Mouse (Mus musculus) megakaryocyte, adult 5-6 weeks (primary cell): ENCODE measurements around the gene Accsl. TPM values are rescaled to one million over a fixed set of nuclear protein-coding genes. Genes with fewer than 3 reads are reported as not detected.

Experiments used
- ATAC-seq: 2 replicates; pipeline ENCODE4 v1.8.0; 2016; ENCODE audit warnings: mild to moderate bottlenecking, inconsistent platforms; ENCODE audit not compliant: poor library complexity, severe bottlenecking
- total RNA-seq, 2 experiments: library from RNA; stranded (forward) in 1 of 2; stranded (reverse) in 1 of 2; fragments of 153-499, 151-499 nt in 1 of 2; fragments of 221-1000, 200-1000 nt in 1 of 2; gene quantifications; 2 replicates each; pipeline versions ENCODE4 v1.2.3 to v1.2.4; 2015 to 2017

The Accsl gene
- total RNA-seq, 2 experiments from 2014 or later, result not detected

DNA sequence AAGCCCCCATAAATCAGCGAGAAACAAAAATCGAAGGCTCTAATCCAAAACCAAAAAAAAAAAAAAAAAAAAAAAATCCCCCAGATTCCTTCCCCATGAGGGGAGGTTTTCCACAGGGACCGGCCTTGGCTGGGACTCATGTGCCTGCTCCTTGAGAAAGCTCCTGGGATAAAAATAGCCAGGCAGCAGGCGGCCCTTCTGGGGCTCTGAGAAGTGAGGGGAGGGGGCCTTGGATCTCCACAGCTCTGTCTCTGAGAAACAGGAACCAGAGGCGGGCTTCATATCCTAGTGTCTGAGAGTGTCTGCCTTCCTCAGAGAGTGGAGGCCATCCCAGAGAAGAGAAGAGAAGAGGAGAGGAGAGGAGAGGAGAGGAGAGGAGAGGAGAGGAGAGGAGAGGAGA lies 8.0 kb upstream of the Accsl start:
- no peak for ATAC-seq

DNA sequence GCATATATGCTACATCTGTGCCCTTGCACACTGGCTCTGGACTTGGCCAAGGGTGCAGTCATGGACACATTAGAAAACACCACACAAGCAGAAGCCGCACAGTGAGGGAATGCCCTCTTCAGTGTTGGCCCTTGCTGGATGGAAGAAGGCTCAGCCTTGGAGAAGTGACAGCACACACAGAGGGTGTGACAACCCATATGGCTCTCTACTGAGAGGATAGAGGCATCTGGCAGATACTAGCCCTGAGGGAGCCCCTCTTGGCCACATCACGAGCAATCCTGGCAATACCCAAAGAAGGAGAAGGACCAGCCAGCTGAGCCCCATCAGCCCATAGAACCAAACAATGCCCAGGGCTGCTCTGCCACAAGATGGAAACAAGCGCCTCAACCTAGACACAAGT lies 5.6 kb upstream of the Accsl start:
- ATAC-seq, result no peak

DNA sequence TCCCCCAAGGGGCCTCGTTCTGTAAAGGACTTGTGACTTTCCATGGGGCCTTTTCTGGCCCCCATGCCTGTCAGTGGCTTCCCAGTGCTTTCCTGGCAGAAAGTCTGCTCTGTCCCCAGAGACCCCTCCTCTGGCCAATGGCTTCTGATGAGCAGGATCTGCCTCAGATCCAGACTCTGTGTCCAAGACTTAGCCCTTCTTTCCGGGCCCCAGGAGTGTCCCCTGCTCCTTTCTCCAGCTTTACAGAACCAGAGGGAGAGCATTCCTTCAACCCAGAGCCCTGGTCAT lies 5.2 kb upstream of the Accsl start:
- ATAC-seq, result no peak

DNA sequence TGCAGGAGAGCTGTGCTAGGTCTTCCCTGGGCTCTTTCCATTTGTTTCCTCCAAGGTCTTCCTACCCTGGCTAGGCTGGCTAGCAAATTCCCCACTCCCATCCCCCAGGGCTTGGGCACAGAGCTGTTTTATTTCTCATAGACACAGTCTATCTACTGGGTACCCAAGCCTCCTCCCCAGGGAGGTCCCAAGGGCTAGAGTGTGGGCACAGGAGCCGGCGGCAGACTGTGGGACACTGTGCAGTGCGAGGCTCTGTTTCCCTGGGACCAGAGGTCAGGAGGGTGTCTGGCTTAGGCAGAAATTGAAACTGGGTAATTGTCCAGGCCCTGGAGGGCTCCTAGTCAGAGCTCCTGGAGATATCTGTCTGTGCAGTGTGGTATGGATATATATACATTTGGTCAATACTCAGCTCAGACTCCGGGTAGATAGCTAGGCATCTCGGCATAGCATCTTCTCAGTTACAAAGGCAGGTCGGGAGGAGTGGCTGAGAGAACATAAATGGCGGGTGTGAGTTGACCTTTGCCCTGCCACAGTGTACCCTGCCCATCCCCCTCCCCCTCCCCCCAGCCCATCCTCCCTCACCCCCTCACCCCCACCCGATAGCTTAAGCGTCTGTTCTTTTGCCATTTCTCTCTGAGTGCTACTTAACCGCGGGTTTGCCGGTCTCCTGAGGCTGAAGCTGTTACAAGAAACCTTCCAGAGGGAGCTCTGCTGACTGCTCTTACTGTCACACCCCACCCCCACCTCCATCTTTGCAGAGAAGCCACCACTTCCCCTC lies 4.7 kb upstream of the Accsl start:
- ATAC-seq, result no peak

DNA sequence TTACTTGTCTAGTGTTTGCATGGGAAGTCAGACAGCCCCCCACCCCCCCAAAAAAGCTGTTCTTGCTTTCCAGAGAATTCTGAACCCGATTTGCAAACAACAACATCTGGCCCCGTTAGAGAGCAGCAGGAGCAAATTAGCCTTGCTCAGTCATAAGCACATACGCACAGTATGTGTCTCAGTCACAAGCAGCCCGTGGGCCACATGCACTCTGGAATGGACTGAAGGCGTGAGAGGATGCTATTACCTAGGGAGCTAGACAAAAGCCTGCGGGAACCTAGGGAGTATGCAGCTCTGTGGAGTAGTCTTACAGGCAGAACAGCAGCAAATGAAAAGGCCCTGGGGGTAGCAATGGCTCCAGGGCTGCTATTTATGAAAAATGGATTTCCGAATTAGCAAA lies 3.3 kb upstream of the Accsl start:
- ATAC-seq, result no peak

DNA sequence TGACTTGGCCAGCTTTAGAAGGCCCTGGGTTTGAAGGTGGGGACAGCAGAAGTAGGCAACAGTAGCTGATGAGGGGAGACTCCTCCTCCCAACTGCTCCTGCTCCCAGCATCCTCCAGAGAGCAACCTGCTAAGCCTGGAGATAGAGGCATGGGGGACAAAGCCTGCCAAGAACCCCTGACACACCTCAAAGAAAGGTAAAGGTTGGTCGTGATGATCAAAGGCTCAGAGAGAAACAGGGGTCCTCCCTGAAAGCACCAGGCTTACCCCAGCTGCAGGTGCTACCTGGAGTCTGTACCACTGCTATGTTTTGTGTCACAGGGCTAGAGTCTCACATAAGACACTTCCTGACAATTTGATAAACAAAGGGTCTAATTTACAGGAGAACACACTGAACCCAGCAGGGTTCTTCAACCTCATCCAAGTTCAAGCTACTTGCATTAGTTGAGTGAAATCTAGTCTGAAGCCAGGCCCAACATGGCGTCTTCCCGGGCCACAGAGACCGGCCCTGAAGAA lies 2.5 kb upstream of the Accsl start:
- ATAC-seq, result no peak

GRCm38 (mm10) chr2:93870842-93871241 lies 1.9 kb upstream of the Accsl start:
- ATAC-seq, result peak; percentile 61

DNA sequence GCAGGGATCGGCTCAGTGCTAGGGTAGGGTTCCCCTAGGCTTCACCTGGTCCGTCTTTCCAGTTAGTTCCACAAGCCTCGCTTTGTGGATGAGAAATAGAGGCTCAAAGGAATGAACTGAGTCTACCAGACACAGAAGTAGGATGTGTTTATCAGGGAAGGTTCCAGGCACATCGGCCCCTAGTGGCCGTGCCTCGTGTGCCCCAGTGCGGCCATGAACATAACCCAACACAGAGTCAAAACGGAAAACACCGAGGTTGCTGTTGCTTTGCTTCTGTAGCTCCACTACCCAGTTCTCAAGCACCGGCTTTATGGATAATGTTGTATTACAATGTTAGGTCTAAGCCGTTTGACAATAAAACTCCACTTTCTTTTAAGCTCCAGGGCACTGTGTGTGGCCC lies 391 bp downstream of the Accsl start:
- ATAC-seq, result no peak

DNA sequence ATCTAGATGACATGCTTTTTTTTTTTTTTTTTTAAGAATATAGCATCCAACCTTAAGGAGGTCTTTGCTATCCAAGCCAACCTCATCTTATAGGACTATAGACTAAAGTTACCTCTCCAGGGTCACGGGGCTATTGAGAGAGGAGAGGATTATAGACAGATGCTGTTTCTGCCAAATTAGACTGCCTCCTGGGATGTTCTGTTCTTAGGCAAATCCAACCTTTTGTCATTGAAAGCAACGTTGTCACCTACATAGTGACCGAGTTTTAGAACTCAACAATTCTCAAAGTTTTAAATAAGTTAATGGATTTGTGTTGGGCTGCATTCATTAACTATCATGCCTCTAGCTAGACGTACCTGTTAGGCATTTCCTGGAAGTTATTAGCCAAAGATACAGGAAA lies 5.7 kb downstream of the Accsl start:
- ATAC-seq, result no peak

- no peak for ATAC-seq
Observed at GRCm38 (mm10) chr2:93858845-93859244, 10.1 kb downstream of the Accsl start.

GRCm38 (mm10) chr2:93851303-93851702 lies 17.7 kb downstream of the Accsl start:
- ATAC-seq, result no peak

DNA sequence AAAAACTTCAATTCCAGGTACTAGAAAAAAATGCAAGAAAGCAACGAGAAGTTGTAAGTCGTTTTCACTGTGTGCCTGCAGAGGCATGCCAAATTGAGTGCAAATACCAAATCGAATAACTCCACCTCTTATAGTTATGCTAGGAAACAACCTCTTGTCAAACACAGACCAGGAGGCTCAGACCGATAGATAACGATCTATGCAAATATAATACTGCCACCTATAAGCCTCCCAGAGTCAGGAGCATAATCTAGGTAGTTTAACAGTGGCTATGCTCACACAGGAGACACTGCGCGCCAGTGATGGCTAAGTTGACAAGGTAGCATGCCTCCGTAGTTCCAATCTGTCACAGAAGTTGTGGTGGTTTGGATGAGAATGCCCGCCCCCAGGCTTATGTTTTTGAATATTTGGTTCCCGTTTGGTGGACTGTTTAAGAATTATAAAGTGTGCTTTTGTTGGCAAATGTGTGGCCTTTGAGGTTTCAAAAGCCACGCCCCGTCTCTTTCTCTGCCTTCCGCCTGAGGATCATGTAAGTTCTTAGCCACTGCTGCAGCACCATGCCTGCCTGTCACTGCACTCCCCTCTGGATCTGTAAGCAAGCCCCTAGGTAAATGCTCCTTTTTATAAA lies 18.5 kb downstream of the Accsl start:
- ATAC-seq, result peak; percentile 37

DNA sequence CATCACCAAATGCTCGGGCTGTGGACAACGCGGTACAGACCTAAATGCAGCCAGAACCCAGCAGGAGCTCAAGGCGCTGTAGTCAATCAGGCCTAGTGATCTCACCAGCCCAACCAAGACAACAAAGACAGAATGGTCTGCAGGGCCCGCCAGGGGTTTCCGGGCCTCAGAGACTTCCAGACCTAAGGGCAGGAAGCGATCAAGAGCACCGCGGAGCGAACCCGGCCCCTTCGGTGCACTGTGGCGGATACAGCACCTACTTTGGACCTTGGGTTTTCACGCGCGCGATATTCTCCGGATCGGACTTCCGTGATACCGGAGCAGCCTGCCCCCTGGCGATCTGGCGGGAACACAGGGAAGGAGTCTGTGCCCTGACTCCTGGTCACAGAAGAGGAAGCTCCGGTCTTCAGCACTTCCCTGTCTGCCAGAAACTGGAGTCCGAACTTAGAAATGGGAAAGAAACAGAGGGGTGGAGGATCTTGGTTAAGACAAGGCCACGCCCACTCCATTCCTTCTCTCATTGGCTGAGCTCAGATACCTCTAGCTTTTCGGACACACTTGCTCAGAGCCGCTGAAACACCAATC lies 19.4 kb downstream of the Accsl start, which contains the start of gene Accs:
Gene Accs (minus strand): TSS at position 439 of the 585 bp plus-strand sequence.
- ATAC-seq, result peak; percentile 91

GRCm38 (mm10) chr2:93841349-93841748 lies 27.6 kb downstream of the Accsl start:
- peak; percentile 68 for ATAC-seq

- no peak for ATAC-seq
Observed at GRCm38 (mm10) chr2:93840109-93840508, 28.8 kb downstream of the Accsl start.

DNA sequence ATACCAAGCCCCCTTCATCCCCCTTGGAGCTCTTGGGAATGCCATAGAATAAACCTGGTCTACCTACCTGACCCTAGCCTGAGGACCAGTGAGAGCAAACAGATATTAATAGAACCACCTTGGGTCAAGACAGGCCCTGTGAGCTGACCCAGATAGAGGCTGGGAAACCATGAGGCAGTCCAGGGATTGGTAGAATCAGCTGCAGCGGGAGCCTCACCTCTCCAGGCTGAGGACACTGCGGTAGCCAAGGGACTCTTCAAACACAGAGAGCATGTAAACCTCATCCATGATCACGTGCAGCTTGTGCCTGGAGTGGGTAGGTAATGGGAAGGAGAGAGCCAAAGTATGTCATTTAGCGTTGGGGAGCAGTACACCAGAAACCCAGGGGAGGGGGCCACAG lies 30.0 kb downstream of the Accsl start:
- no peak for ATAC-seq

GRCm38 (mm10) chr2:93836232-93836785 lies 32.6 kb downstream of the Accsl start:
- no peak for ATAC-seq

DNA sequence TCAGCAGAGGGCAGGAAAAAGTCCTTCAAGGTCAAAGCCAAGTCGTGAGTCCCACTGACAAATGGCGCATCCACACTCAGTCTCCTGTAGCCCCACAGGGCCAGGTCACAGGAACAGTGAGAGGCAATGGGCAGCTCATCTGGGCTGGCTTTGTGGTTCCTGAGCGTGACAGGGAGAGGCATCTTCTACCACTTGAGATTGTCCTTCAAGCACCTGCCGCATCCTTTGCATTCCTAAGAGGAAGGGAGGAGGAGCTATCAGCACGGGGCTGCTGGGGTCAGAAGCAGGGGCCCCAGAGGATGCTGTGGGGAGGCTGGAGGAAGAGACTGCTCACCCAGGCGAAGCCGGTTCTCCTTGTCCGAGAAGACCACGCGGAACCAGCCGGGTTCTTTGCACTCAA lies 33.4 kb downstream of the Accsl start:
- ATAC-seq, result no peak

- ATAC-seq, result peak; percentile 91
Observed at GRCm38 (mm10) chr2:93823519-93823918, 45.4 kb downstream of the Accsl start.

- peak; percentile 93 for ATAC-seq
Observed at GRCm38 (mm10) chr2:93822045-93822749, 46.8 kb downstream of the Accsl start, which contains the start of gene Ext2. TSS of gene Ext2 (minus strand) at chr2:93822568.

DNA sequence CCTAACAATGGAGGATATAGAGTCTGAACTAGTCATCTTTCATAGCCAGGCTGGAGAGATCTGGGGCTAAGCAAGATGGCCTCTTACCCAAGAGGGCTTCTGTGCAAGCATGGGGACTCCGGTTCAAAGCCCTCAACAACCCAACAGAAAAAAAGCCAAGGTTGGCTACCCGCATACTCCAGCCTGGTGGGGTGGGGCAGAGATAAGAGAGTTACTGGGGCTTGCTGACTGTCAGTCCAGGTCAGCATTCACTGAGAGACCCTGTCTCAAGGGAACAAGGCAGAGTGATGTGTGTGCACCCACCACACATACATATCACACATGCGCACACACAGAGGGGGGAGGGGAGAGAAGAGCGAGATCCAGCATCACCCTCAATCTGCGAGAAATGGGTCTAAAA lies 51.2 kb downstream of the Accsl start:
- ATAC-seq, result no peak
